In genomic region chr9:44101490-44101889, GRCm38 (mm10) we compare ENCODE assay signal across 31 mouse cellular contexts. TPM values are rescaled to one million over a fixed set of nuclear protein-coding genes. Genes with fewer than 3 reads are reported as not detected.
DNase-seq lines count a peak whose midpoint lies in the region; ATAC-seq lines count a peak whose summit lies in the region.
"Had no signal": no experiment of that assay in that cellular context is flagged by ENCODE, and none has a peak within 500 bp of the region (broad histone marks: within the 10 kb centered on the region; RNA-seq: fewer than 3 reads in every experiment).

Mfrp (plus strand) TSS chr9:44101729.

- no peaks in the 10 kb centered on the region for H3K9me3 ChIP-seq in heart, embryonic 13.5 days
- no peaks in the 10 kb centered on the region for H3K9me3 ChIP-seq in embryonic facial prominence, embryonic 10.5 days
- no peaks in the 10 kb centered on the region for H3K9me3 ChIP-seq in limb, embryonic 10.5 days (replicated peaks)
- H3K9me3 ChIP-seq: embryonic facial prominence, embryonic 15.5 days; heart, embryonic 15.5 days; intestine, embryonic 15.5 days; liver, embryonic 13.5 days; megakaryocyte, embryonic 14.5 days had no signal

- DNase-seq in heart, adult 8-10 months (ENCODE audit: low spot score): no peak
- DNase-seq in kidney, postnatal 4 days: peak; percentile 32 to 59
- no peak for DNase-seq in kidney, adult 8-10 months
- peak; percentile 58 for DNase-seq in embryonic facial prominence, embryonic 10.5 days (ENCODE audit: low spot score)
- no peak for DNase-seq in limb, embryonic 10.5 days (ENCODE audit: low spot score)
- DNase-seq in gastrocnemius, adult 8-10 months (ENCODE audit: low spot score in 2 of 2): no peak
- DNase-seq: adrenal gland, postnatal 14 days; cerebellum, adult 11 months; cerebellum, postnatal 10 days; kidney, postnatal 14 days; liver, embryonic 13.5 days; lung, adult 18-20 months; lung, postnatal 4 days; right cerebral cortex, postnatal 25 days; spleen, adult 18-20 months; thymus, postnatal 14 days had no signal

- peaks cover 21% of the 10 kb centered on the region for H3K36me3 ChIP-seq in heart, embryonic 13.5 days
- H3K36me3 ChIP-seq in embryonic facial prominence, embryonic 10.5 days (replicated peaks): peaks cover 36% of the 10 kb centered on the region
- H3K36me3 ChIP-seq in limb, embryonic 10.5 days: peaks cover 53% of the 10 kb centered on the region
- H3K36me3 ChIP-seq: heart, embryonic 15.5 days had no signal

- no peaks in the 10 kb centered on the region for H3K27me3 ChIP-seq in heart, embryonic 13.5 days (replicated peaks)
- no peaks in the 10 kb centered on the region for H3K27me3 ChIP-seq in embryonic facial prominence, embryonic 10.5 days (replicated peaks; ENCODE audit: low read depth, poor library complexity, severe bottlenecking)
- no peaks in the 10 kb centered on the region for H3K27me3 ChIP-seq in limb, embryonic 10.5 days (ENCODE audit: low read depth, poor library complexity, severe bottlenecking)
- H3K27me3 ChIP-seq: embryonic facial prominence, embryonic 15.5 days; heart, embryonic 15.5 days; intestine, embryonic 15.5 days; liver, embryonic 13.5 days had no signal

- WGBS in heart, embryonic 13.5 days: 82% methylated on average over 9 of the region's 9 CpGs
- 41% methylated on average over 9 of the region's 9 CpGs for WGBS in embryonic facial prominence, embryonic 10.5 days
- WGBS in limb, embryonic 10.5 days: 62% methylated on average over 9 of the region's 9 CpGs

- no peak within 1 kb of the TSS for H3K27ac ChIP-seq in heart, embryonic 13.5 days (replicated peaks)
- peak within 1 kb of the TSS; percentile 11; the same call in 1 of the 2 replicates for H3K27ac ChIP-seq in embryonic facial prominence, embryonic 10.5 days (replicated peaks)
- peak within 1 kb of the TSS; percentile 26; the same call in 1 of the 2 replicates for H3K27ac ChIP-seq in limb, embryonic 10.5 days
- H3K27ac ChIP-seq: embryonic facial prominence, embryonic 15.5 days; heart, embryonic 15.5 days; hindbrain, postnatal 0 days; intestine, embryonic 15.5 days; layer of hippocampus, adult 2 months; liver, embryonic 13.5 days had no signal

- peak within 1 kb of the TSS; percentile 24; the same call in 1 of the 2 replicates for H3K9ac ChIP-seq in heart, embryonic 13.5 days
- H3K9ac ChIP-seq: embryonic facial prominence, embryonic 15.5 days; heart, embryonic 15.5 days; intestine, embryonic 15.5 days; liver, embryonic 13.5 days had no signal

- H3K4me2 ChIP-seq in heart, embryonic 13.5 days: no peak within 1 kb of the TSS
- H3K4me2 ChIP-seq: embryonic facial prominence, embryonic 15.5 days; heart, embryonic 15.5 days; intestine, embryonic 15.5 days; liver, embryonic 13.5 days had no signal

- H3K4me1 ChIP-seq in heart, embryonic 13.5 days: peaks cover 18% of the 10 kb centered on the region
- peaks cover 25% of the 10 kb centered on the region for H3K4me1 ChIP-seq in embryonic facial prominence, embryonic 10.5 days
- peaks cover 24% of the 10 kb centered on the region for H3K4me1 ChIP-seq in limb, embryonic 10.5 days

- H3K4me3 ChIP-seq in heart, embryonic 13.5 days: no peak within 1 kb of the TSS
- H3K4me3 ChIP-seq in embryonic facial prominence, embryonic 10.5 days: no peak within 1 kb of the TSS
- no peak within 1 kb of the TSS for H3K4me3 ChIP-seq in limb, embryonic 10.5 days
- H3K4me3 ChIP-seq: embryonic facial prominence, embryonic 15.5 days; heart, embryonic 15.5 days; intestine, embryonic 15.5 days; layer of hippocampus, adult 2 months; liver, embryonic 13.5 days; megakaryocyte, embryonic 14.5 days had no signal

- no peak for ATAC-seq in heart, embryonic 13.5 days (ENCODE audit: extremely low read depth, insufficient number of reproducible peaks, low FRiP score, low TSS enrichment)
- ATAC-seq: CD4-positive, CD25-positive, alpha-beta regulatory T cell, adult 4 months; forebrain, embryonic 14.5 days; hindbrain, postnatal 0 days; intestine, embryonic 15.5 days; lung, postnatal 0 days; midbrain, embryonic 16.5 days had no signal

RNA-seq across cellular contexts. Expression of gene Mfrp, which starts in this region (rescaled TPM):
- not detected in 2 replicates for polyA plus RNA-seq in heart, embryonic 13.5 days (2015; fragmentation: Nextera tagmentation; extraction: Ambion mirVana)
- not detected for total RNA-seq in heart, adult 8-10 months (2022)
- polyA plus RNA-seq in embryonic facial prominence, embryonic 10.5 days (2016; fragmentation: Nextera tagmentation; extraction: Ambion mirVana): 0.09 and 0.12 TPM in 2 replicates
- 0.13 and 0.14 TPM in 2 replicates for polyA plus RNA-seq in limb, embryonic 10.5 days (2016; fragmentation: Nextera tagmentation; extraction: Ambion mirVana)
- not detected for total RNA-seq in gastrocnemius, adult 8-10 months (2022)
- total RNA-seq: adrenal gland, postnatal 14 days; common myeloid progenitor, adult 5-6 weeks; gastrocnemius, postnatal 4 days; heart, postnatal 25 days; neutrophil, adult 5-6 weeks had no signal
- polyA plus RNA-seq: CD4-positive, CD25-positive, alpha-beta regulatory T cell, adult 4 months; forebrain, embryonic 14.5 days; heart, embryonic 15.5 days; liver, embryonic 13.5 days had no signal

Comparison
In these comparisons a context has a peak if more than half of its experiments do, and no peak if none do; other contexts are left out.
1. DNase-seq: peak in kidney, postnatal 4 days (2 of 2); none in heart, adult 8-10 months (single experiment), kidney, adult 8-10 months (0 of 2), limb, embryonic 10.5 days (single experiment) and gastrocnemius, adult 8-10 months (0 of 2).
2. Peak in DNase-seq and H3K27ac ChIP-seq in embryonic facial prominence, embryonic 10.5 days; RNA of the gene not detected or under 1 TPM.